Mouse (Mus musculus) ovary, adult 10 weeks (tissue): ENCODE measurements around the gene Krtap6-2. TPM values are rescaled to one million over a fixed set of nuclear protein-coding genes. Genes with fewer than 3 reads are reported as not detected.

Experiments used
- polyA plus RNA-seq: library from polyadenylated mRNA; stranded (reverse); fragments of 350-450 nt; fragmentation: Illumina TruSeq; extraction: RNeasy Lipid Tissue Mini Kit (QIAGEN cat#74804); gene quantifications from one replicate; pipeline ENCODE4 v1.2.3, GENCODE M21; 2014

The Krtap6-2 gene
- not detected for polyA plus RNA-seq

DNA sequence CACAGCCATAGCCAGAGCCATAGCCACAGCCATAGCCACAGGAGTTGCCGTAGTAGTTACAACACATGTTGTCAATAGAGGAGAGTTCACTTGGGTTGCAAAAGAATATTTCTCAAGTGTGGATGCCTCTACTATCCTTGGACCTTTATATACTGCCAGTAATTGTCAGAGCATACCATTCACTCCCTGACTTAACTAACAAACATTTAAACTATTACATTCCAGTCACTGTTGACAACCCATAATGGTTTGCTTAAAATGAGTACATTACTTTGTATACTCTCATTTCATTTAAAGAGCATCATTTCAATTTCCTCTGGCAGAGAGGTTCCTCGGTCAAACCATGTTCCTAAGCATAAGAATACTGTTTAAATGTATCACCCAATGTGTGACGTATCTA is at the start of gene Krtap6-2:
Gene Krtap6-2 (minus strand): TSS at position 101 of the 400 bp plus-strand sequence.

DNA sequence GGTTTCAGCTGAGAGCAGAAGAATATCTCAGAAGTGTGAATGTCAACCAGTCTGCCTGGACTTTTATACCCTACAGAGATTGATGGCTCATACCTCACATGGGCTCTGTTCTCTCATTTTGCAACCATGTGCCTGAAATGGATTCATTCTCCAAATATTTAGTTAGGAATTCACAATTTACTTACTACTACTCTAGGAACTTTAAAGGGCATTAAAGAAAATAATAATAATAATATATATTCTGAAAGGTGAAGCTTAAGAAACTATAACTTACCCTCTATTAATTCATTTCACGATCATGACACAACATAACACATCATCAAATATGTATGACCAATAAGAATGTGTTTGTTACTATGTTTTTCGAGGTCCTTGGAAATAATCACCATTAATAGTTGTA is 16.1 kb downstream of the Krtap6-2 start, which contains the start of gene Krtap21-1:
Gene Krtap21-1 (minus strand): TSS at position 101 of the 400 bp plus-strand sequence.

Other genes with a start within 250 kb of the Krtap6-2 start
- gene 1110057P08Rik, start 245.4 kb downstream of the Krtap6-2 start, polyA plus RNA-seq, result not detected
- gene Krtap20-2, start 214.2 kb downstream of the Krtap6-2 start, polyA plus RNA-seq, result not detected
- not detected for gene Krtap21-1, start 16.2 kb downstream of the Krtap6-2 start, polyA plus RNA-seq
- not detected for gene Krtap8-1, start 67.8 kb upstream of the Krtap6-2 start, polyA plus RNA-seq
- not detected for gene Krtap7-1, start 88.2 kb upstream of the Krtap6-2 start, polyA plus RNA-seq
- not detected for gene Krtap11-1, start 151.1 kb upstream of the Krtap6-2 start, polyA plus RNA-seq